In the genomic region with DNA sequence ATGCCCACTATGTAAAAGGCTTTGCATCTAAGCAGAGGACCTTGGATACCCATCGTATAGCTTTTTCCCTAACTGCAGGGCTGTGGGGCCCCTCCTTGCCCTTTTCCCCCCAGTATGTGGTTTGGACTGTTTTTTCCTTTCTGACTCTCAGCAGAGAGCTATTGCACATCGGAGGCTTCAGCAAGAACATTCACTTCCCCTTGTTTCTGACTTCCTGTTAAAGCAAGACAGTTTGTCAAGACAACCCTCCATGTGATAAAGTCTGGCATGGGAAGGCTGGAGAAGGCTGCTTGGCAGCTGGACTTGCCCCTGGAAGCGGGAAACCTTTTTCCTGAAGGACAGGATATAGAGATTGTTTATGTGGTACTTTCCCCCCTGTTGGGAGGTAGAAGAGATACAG, we compare ENCODE assay signal across 8 mouse cellular contexts. TPM values are rescaled to one million over a fixed set of nuclear protein-coding genes. Genes with fewer than 3 reads are reported as not detected.
A peak's percentile ranks its signal among the peaks of the same experiment; 100 is the strongest.
DNase-seq lines count a peak whose midpoint lies in the region; ATAC-seq lines count a peak whose summit lies in the region.

No protein-coding gene starts in this region.

- DNase-seq in gastrocnemius, postnatal 14 days = peak; percentile 6
- no peak for DNase-seq in gastrocnemius, adult 8-10 months (ENCODE audit: low spot score in 2 of 2)
- peak; percentile 26 to 62 for DNase-seq in kidney, postnatal 25 days
- no peak for DNase-seq in cerebellum, adult 9-10 months
- no peak for DNase-seq in left cerebral cortex, adult 8-10 months (ENCODE audit: low spot score in 2 of 2)
- no peak for DNase-seq in cerebellum, postnatal 25 days

- intact Hi-C loops in gastrocnemius, postnatal 14 days (cut with DNase I; ENCODE audit: low total_unique reads) = no loop called here

- ATAC-seq in granulocyte monocyte progenitor cell, adult 5-6 weeks (replicated peaks; ENCODE audit: poor library complexity, severe bottlenecking) = peak; percentile 98
- ATAC-seq in neutrophil, adult 5-6 weeks (ENCODE audit: extremely low read depth, insufficient number of reproducible peaks, low FRiP score, poor library complexity, severe bottlenecking) = peak; percentile 70

RNA-seq across cellular contexts. Expression of gene Gm10840, which starts 37.9 kb away (rescaled TPM):
- not detected for total RNA-seq in gastrocnemius, postnatal 14 days (2021)
- total RNA-seq in gastrocnemius, adult 8-10 months (2022) = not detected
- total RNA-seq in granulocyte monocyte progenitor cell, adult 5-6 weeks (2014; fragmentation: Nextera tagmentation) = not detected in 2 replicates
- not detected in 2 replicates for total RNA-seq in granulocyte monocyte progenitor cell, adult 5-6 weeks (2017)
- total RNA-seq in neutrophil, adult 5-6 weeks (2017) = 2.4 and 4.1 TPM in 2 replicates
- 1 to 10 TPM in 1 of 4 experiments, not detected in 3; 1.7 TPM for total RNA-seq in left cerebral cortex, adult 8-10 months (2022)

RNA-seq across cellular contexts. Expression of gene Limd2, which starts 37.9 kb away (rescaled TPM):
- total RNA-seq in gastrocnemius, postnatal 14 days (2021) = 1 to 10 TPM; 5.9 to 8.6 TPM
- 1 to 10 TPM; 2.2 to 2.8 (median 2.4) TPM for total RNA-seq in gastrocnemius, adult 8-10 months (2022)
- 196 and 197 TPM in 2 replicates for total RNA-seq in granulocyte monocyte progenitor cell, adult 5-6 weeks (2014; fragmentation: Nextera tagmentation)
- total RNA-seq in granulocyte monocyte progenitor cell, adult 5-6 weeks (2017) = 38.1 and 43.1 TPM in 2 replicates
- total RNA-seq in neutrophil, adult 5-6 weeks (2017) = 145 and 154 TPM in 2 replicates
- 10 to 100 TPM; 79.3 to 90.2 (median 86.9) TPM for total RNA-seq in left cerebral cortex, adult 8-10 months (2022)

RNA-seq across cellular contexts. Expression of gene Map3k3, which starts 38.3 kb away (rescaled TPM):
- total RNA-seq in gastrocnemius, postnatal 14 days (2021) = 10 to 100 TPM; 22.1 to 22.7 TPM
- total RNA-seq in gastrocnemius, adult 8-10 months (2022) = 10 to 100 TPM; 20.6 to 24.8 (median 22.5) TPM
- 30.4 and 32.1 TPM in 2 replicates for total RNA-seq in granulocyte monocyte progenitor cell, adult 5-6 weeks (2014; fragmentation: Nextera tagmentation)
- 29.1 and 29.2 TPM in 2 replicates for total RNA-seq in granulocyte monocyte progenitor cell, adult 5-6 weeks (2017)
- total RNA-seq in neutrophil, adult 5-6 weeks (2017) = 223 and 224 TPM in 2 replicates
- 10 to 100 TPM; 28.2 to 31.8 (median 28.7) TPM for total RNA-seq in left cerebral cortex, adult 8-10 months (2022)

RNA-seq across cellular contexts. Expression of gene Taco1, which starts 56.9 kb away (rescaled TPM):
- total RNA-seq in gastrocnemius, postnatal 14 days (2021) = 10 to 100 TPM; 38.8 to 42.5 TPM
- 10 to 100 TPM; 35.8 to 42.1 (median 39.3) TPM for total RNA-seq in gastrocnemius, adult 8-10 months (2022)
- total RNA-seq in granulocyte monocyte progenitor cell, adult 5-6 weeks (2014; fragmentation: Nextera tagmentation) = 6.9 and 8.9 TPM in 2 replicates
- 11.1 and 19.2 TPM in 2 replicates for total RNA-seq in granulocyte monocyte progenitor cell, adult 5-6 weeks (2017)
- 9.8 and 12.0 TPM in 2 replicates for total RNA-seq in neutrophil, adult 5-6 weeks (2017)
- total RNA-seq in left cerebral cortex, adult 8-10 months (2022) = 10 to 100 TPM; 16.1 to 18.2 (median 17.2) TPM

Comparison
In these comparisons a context has a peak if more than half of its experiments do, and no peak if none do; other contexts are left out.
1. DNase-seq: peak in gastrocnemius, postnatal 14 days (single experiment) and kidney, postnatal 25 days (2 of 2); none in gastrocnemius, adult 8-10 months (0 of 2), cerebellum, adult 9-10 months (single experiment), left cerebral cortex, adult 8-10 months (0 of 2) and cerebellum, postnatal 25 days (0 of 2).
2. RNA of gene Limd2, which starts 37.9 kb away (total RNA-seq): 38.1 to 197 TPM in granulocyte monocyte progenitor cell, adult 5-6 weeks, 145 to 154 TPM in neutrophil, adult 5-6 weeks and 79.3 to 90.2 TPM in left cerebral cortex, adult 8-10 months; 5.9 to 8.6 TPM in gastrocnemius, postnatal 14 days and 2.2 to 2.8 TPM in gastrocnemius, adult 8-10 months; every median in the first group is over 4 times any median in the second.